Mouse (Mus musculus): ENCODE results near the gene Wdr75. TPM values are rescaled to one million over a fixed set of nuclear protein-coding genes. Genes with fewer than 3 reads are reported as not detected.

Wdr75 gene
- 25.5 and 31.9 TPM in 2 replicates for polyA plus RNA-seq (2021; fragmentation: Nextera tagmentation)
- long read RNA-seq, experiment 1, transcript Wdr75-201 (21 exons, 2,953 nt): major isoform, 23 of 33 reads
- long read RNA-seq, experiment 1, partial matches to known transcripts: 10 of 33 reads
- long read RNA-seq, experiment 1, other reads (novel, unspliced or antisense): 0 of 33 reads
- long read RNA-seq, experiment 2, transcript Wdr75-201 (21 exons, 2,953 nt): major isoform, 135 of 151 reads
- long read RNA-seq, experiment 2, partial matches to known transcripts: 6 of 151 reads
- long read RNA-seq, experiment 2, other reads (novel, unspliced or antisense): 9 of 151 reads

GRCm38 (mm10) chr1:45794969-45795908 lies at the start of gene Wdr75:
Gene Wdr75, plus strand, starts transcription at chr1:45795166.

Other genes starting within 250 kb of the Wdr75 start
- not detected in 2 replicates for gene Gm5269, start 95.1 kb downstream of the Wdr75 start, polyA plus RNA-seq (2021; fragmentation: Nextera tagmentation)
- 13.4 and 17.0 TPM in 2 replicates for gene Slc40a1, start 131.4 kb downstream of the Wdr75 start, polyA plus RNA-seq (2021; fragmentation: Nextera tagmentation)

Measured in layer of hippocampus, adult 6 months (tissue).